Mouse (Mus musculus): Measurements from ENCODE around the gene Rasl10a. TPM values are rescaled to one million over a fixed set of nuclear protein-coding genes. Genes with fewer than 3 reads are reported as not detected.
A peak's percentile ranks its signal among the peaks of the same experiment; 100 is the strongest.

Rasl10a gene
- polyA plus RNA-seq, 1 experiment: 1.4 TPM

- Histone ChIP-seq H3K4me2 (ENCODE audit: low read depth) (no peak overlapping the region), H3ac (ENCODE audit: control insufficient read depth, insufficient read length) (no peak overlapping the region), H3K4me3 (no peak overlapping the region), H3K27me3 (ENCODE audit: control insufficient read depth, insufficient read depth, insufficient read length) (no peaks in the 10 kb centered on the region), H3K79me2 (ENCODE audit: control insufficient read depth, insufficient read depth) (peaks cover 92% of the 10 kb centered on the region), H3K36me3 (ENCODE audit: control insufficient read depth, insufficient read depth) (peaks cover 64% of the 10 kb centered on the region)
- TF ChIP-seq CEBPB (IDR thresholded peaks at IDR 0.05; ENCODE audit: insufficient read depth, poor library complexity, severe bottlenecking): no peak
- TF ChIP-seq SRF (IDR thresholded peaks at IDR 0.05; ENCODE audit: control insufficient read depth, insufficient read length, low read depth): no peak
- TF ChIP-seq REST (IDR thresholded peaks at IDR 0.05; ENCODE audit: insufficient read depth, insufficient read length): no peak
- TF ChIP-seq TCF12 (IDR thresholded peaks at IDR 0.05; ENCODE audit: insufficient read depth, poor library complexity, severe bottlenecking): no peak
- no peak for TF ChIP-seq MYOG (IDR thresholded peaks at IDR 0.05; ENCODE audit: control insufficient read depth in 1 of 3, insufficient read depth in 1 of 3, insufficient read length in 2 of 3, low read depth in 2 of 3)
- TF ChIP-seq MAX (IDR thresholded peaks at IDR 0.05; ENCODE audit: low read depth): no peak
- TF ChIP-seq POLR2A (IDR thresholded peaks at IDR 0.05; ENCODE audit: insufficient read length, low read depth): no peak
- TF ChIP-seq USF1 (IDR thresholded peaks at IDR 0.05; ENCODE audit: low read depth): no peak
- no peak for TF ChIP-seq TCF3 (IDR thresholded peaks at IDR 0.05; ENCODE audit: insufficient read length, low read depth)
- no peak for TF ChIP-seq MYOD1 (IDR thresholded peaks at IDR 0.05; ENCODE audit: control insufficient read depth in 1 of 3, insufficient read length in 2 of 3, low read depth in 2 of 3)
- TF ChIP-seq POLR2AphosphoS2 (IDR thresholded peaks at IDR 0.05; ENCODE audit: insufficient read length, low read depth): no peak
- no peak for TF ChIP-seq E2F4 (IDR thresholded peaks at IDR 0.05; ENCODE audit: insufficient read depth)
These were observed 33.8 kb downstream of the Rasl10a start for GRCm38 (mm10) chr11:5091706-5092105.

- Histone ChIP-seq H3K4me2 (ENCODE audit: low read depth) (peak overlapping the region; percentile 100), H3K79me2 (ENCODE audit: control insufficient read depth, insufficient read depth) (peaks cover 79% of the 10 kb centered on the region), H3K36me3 (ENCODE audit: control insufficient read depth, insufficient read depth) (peaks cover 25% of the 10 kb centered on the region), H3ac (ENCODE audit: control insufficient read depth, insufficient read length) (no peak overlapping the region), H3K27me3 (ENCODE audit: control insufficient read depth, insufficient read depth, insufficient read length) (no peaks in the 10 kb centered on the region), H3K4me3 (no peak overlapping the region)
- TF ChIP-seq E2F4 (IDR thresholded peaks at IDR 0.05; ENCODE audit: insufficient read depth) (no peak), MYOG (IDR thresholded peaks at IDR 0.05; ENCODE audit: control insufficient read depth in 1 of 3, insufficient read depth in 1 of 3, insufficient read length in 2 of 3, low read depth in 2 of 3) (no peak), SRF (IDR thresholded peaks at IDR 0.05; ENCODE audit: control insufficient read depth, insufficient read length, low read depth) (no peak), MAX (IDR thresholded peaks at IDR 0.05; ENCODE audit: low read depth) (no peak), CEBPB (IDR thresholded peaks at IDR 0.05; ENCODE audit: insufficient read depth, poor library complexity, severe bottlenecking) (no peak), TCF12 (IDR thresholded peaks at IDR 0.05; ENCODE audit: insufficient read depth, poor library complexity, severe bottlenecking) (no peak), TCF3 (IDR thresholded peaks at IDR 0.05; ENCODE audit: insufficient read length, low read depth) (no peak), USF1 (IDR thresholded peaks at IDR 0.05; ENCODE audit: low read depth) (no peak), REST (IDR thresholded peaks at IDR 0.05; ENCODE audit: insufficient read depth, insufficient read length) (no peak), POLR2A (IDR thresholded peaks at IDR 0.05; ENCODE audit: insufficient read length, low read depth) (no peak), POLR2AphosphoS2 (IDR thresholded peaks at IDR 0.05; ENCODE audit: insufficient read length, low read depth) (no peak), MYOD1 (IDR thresholded peaks at IDR 0.05; ENCODE audit: control insufficient read depth in 1 of 3, insufficient read length in 2 of 3, low read depth in 2 of 3) (no peak)
These were observed 37.9 kb downstream of the Rasl10a start for GRCm38 (mm10) chr11:5095877-5096276.

- H3K79me2 ChIP-seq (ENCODE audit: control insufficient read depth, insufficient read depth): peaks cover 72% of the 10 kb centered on the region
- peaks cover 18% of the 10 kb centered on the region for H3K36me3 ChIP-seq (ENCODE audit: control insufficient read depth, insufficient read depth)
- TF ChIP-seq MYOG (IDR thresholded peaks at IDR 0.05; ENCODE audit: control insufficient read depth in 1 of 3, insufficient read depth in 1 of 3, insufficient read length in 2 of 3, low read depth in 2 of 3): no peak
- no peak for TF ChIP-seq POLR2A (IDR thresholded peaks at IDR 0.05; ENCODE audit: insufficient read length, low read depth)
- TF ChIP-seq REST (IDR thresholded peaks at IDR 0.05; ENCODE audit: insufficient read depth, insufficient read length): no peak
- TF ChIP-seq CEBPB (IDR thresholded peaks at IDR 0.05; ENCODE audit: insufficient read depth, poor library complexity, severe bottlenecking): no peak
- no peak for TF ChIP-seq MYOD1 (IDR thresholded peaks at IDR 0.05; ENCODE audit: control insufficient read depth in 1 of 3, insufficient read length in 2 of 3, low read depth in 2 of 3)
- TF ChIP-seq E2F4 (IDR thresholded peaks at IDR 0.05; ENCODE audit: insufficient read depth): no peak
- no peak for TF ChIP-seq MAX (IDR thresholded peaks at IDR 0.05; ENCODE audit: low read depth)
- no peak for TF ChIP-seq POLR2AphosphoS2 (IDR thresholded peaks at IDR 0.05; ENCODE audit: insufficient read length, low read depth)
- TF ChIP-seq TCF12 (IDR thresholded peaks at IDR 0.05; ENCODE audit: insufficient read depth, poor library complexity, severe bottlenecking): no peak
- no peak for TF ChIP-seq USF1 (IDR thresholded peaks at IDR 0.05; ENCODE audit: low read depth)
- no peak for TF ChIP-seq SRF (IDR thresholded peaks at IDR 0.05; ENCODE audit: control insufficient read depth, insufficient read length, low read depth)
- TF ChIP-seq TCF3 (IDR thresholded peaks at IDR 0.05; ENCODE audit: insufficient read length, low read depth): no peak
- no peak overlapping the region for H3ac ChIP-seq (ENCODE audit: control insufficient read depth, insufficient read length)
- peak overlapping the region; percentile 100 for H3K4me2 ChIP-seq (ENCODE audit: low read depth)
- no peaks in the 10 kb centered on the region for H3K27me3 ChIP-seq (ENCODE audit: control insufficient read depth, insufficient read depth, insufficient read length)
- H3K4me3 ChIP-seq: peak overlapping the region; percentile 98
These were observed 38.6 kb downstream of the Rasl10a start for GRCm38 (mm10) chr11:5096480-5097020.

- Histone ChIP-seq H3K36me3 (ENCODE audit: control insufficient read depth, insufficient read depth) (peaks cover 5% of the 10 kb centered on the region), H3K4me3 (peak overlapping the region; percentile 98), H3K27me3 (ENCODE audit: control insufficient read depth, insufficient read depth, insufficient read length) (no peaks in the 10 kb centered on the region), H3K4me2 (ENCODE audit: low read depth) (peak overlapping the region; percentile 100), H3ac (ENCODE audit: control insufficient read depth, insufficient read length) (peak overlapping the region; percentile 65), H3K79me2 (ENCODE audit: control insufficient read depth, insufficient read depth) (peaks cover 56% of the 10 kb centered on the region)
- TF ChIP-seq E2F4 (IDR thresholded peaks at IDR 0.05; ENCODE audit: insufficient read depth) (peak; percentile 4), POLR2A (IDR thresholded peaks at IDR 0.05; ENCODE audit: insufficient read length, low read depth) (no peak)
These were observed 40.3 kb downstream of the Rasl10a start for GRCm38 (mm10) chr11:5098035-5098735.

All from myocyte (in vitro differentiated cells).